Mouse (Mus musculus): ENCODE results near the gene Tubb4b.

The Tubb4b gene

GRCm38 (mm10) chr2:25224492-25224765, at the start of gene Tubb4b:
TSS of gene Tubb4b (minus strand) at chr2:25224702.
- in situ Hi-C loops (cut with MboI; ENCODE audit: unreplicated experiment in 2 of 2) = no loop called here

- in situ Hi-C loops (cut with MboI; ENCODE audit: unreplicated experiment in 2 of 2) = loop anchor here in 1 of 2 experiments (25.0 kb wide), 1 partner anchor 1639 kb away; the partner anchor contains the start of genes Med22, Rpl7a, Surf1 and Surf2
Measured at GRCm38 (mm10) chr2:25273010-25273409, 48.5 kb upstream of the Tubb4b start.

GRCm38 (mm10) chr2:25272515-25272914, 48.0 kb upstream of the Tubb4b start:
- in situ Hi-C loops (cut with MboI; ENCODE audit: unreplicated experiment in 2 of 2) = loop anchor here in 1 of 2 experiments (25.0 kb wide), 1 partner anchor 1640 kb away; the partner anchor contains the start of genes Med22, Rpl7a, Surf1 and Surf2

- in situ Hi-C loops (cut with MboI; ENCODE audit: unreplicated experiment in 2 of 2) = loop anchor here in 1 of 2 experiments (25.0 kb wide), 1 partner anchor 1640 kb away; the partner anchor contains the start of genes Med22, Rpl7a, Surf1 and Surf2
Measured at GRCm38 (mm10) chr2:25271827-25272511, 47.5 kb upstream of the Tubb4b start, which contains the start of the genes Ssna1 and Anapc2. TSS of gene Ssna1 (minus strand) at chr2:25272438. TSS of gene Anapc2 (plus strand) at chr2:25272478.

GRCm38 (mm10) chr2:25267746-25268309, 43.3 kb upstream of the Tubb4b start:
- in situ Hi-C loops (cut with MboI; ENCODE audit: unreplicated experiment in 2 of 2) = loop anchor here in 1 of 2 experiments (25.0 kb wide), 1 partner anchor 1644 kb away; the partner anchor contains the start of genes Med22, Rpl7a, Surf1 and Surf2

GRCm38 (mm10) chr2:25267241-25267640, 42.7 kb upstream of the Tubb4b start:
- in situ Hi-C loops (cut with MboI; ENCODE audit: unreplicated experiment in 2 of 2) = loop anchor here in 1 of 2 experiments (25.0 kb wide), 1 partner anchor 1645 kb away; the partner anchor contains the start of genes Med22, Rpl7a, Surf1 and Surf2

- in situ Hi-C loops (cut with MboI; ENCODE audit: unreplicated experiment in 2 of 2) = loop anchor here in 1 of 2 experiments (25.0 kb wide), 1 partner anchor 1646 kb away; the partner anchor contains the start of genes Med22, Rpl7a, Surf1 and Surf2
Measured at GRCm38 (mm10) chr2:25266720-25267119, 42.2 kb upstream of the Tubb4b start.

- in situ Hi-C loops (cut with MboI; ENCODE audit: unreplicated experiment in 2 of 2) = loop anchor here in 1 of 2 experiments (25.0 kb wide), 1 partner anchor 1646 kb away; the partner anchor contains the start of genes Med22, Rpl7a, Surf1 and Surf2
Measured at GRCm38 (mm10) chr2:25265897-25266656, 41.6 kb upstream of the Tubb4b start.

GRCm38 (mm10) chr2:25264851-25265250, 40.3 kb upstream of the Tubb4b start:
- in situ Hi-C loops (cut with MboI; ENCODE audit: unreplicated experiment in 2 of 2) = loop anchor here in 1 of 2 experiments (25.0 kb wide), 1 partner anchor 1647 kb away; the partner anchor contains the start of genes Med22, Rpl7a, Surf1 and Surf2

GRCm38 (mm10) chr2:25264286-25264660, 39.8 kb upstream of the Tubb4b start:
- in situ Hi-C loops (cut with MboI; ENCODE audit: unreplicated experiment in 2 of 2) = loop anchor here in 1 of 2 experiments (25.0 kb wide), 1 partner anchor 1648 kb away; the partner anchor contains the start of genes Med22, Rpl7a, Surf1 and Surf2

- in situ Hi-C loops (cut with MboI; ENCODE audit: unreplicated experiment in 2 of 2) = loop anchor here in 1 of 2 experiments (25.0 kb wide), 1 partner anchor 1649 kb away; the partner anchor contains the start of genes Med22, Rpl7a, Surf1 and Surf2
Measured at GRCm38 (mm10) chr2:25263623-25264285, 39.3 kb upstream of the Tubb4b start.

- in situ Hi-C loops (cut with MboI; ENCODE audit: unreplicated experiment in 2 of 2) = loop anchor here in 1 of 2 experiments (25.0 kb wide), 1 partner anchor 1649 kb away; the partner anchor contains the start of genes Med22, Rpl7a, Surf1 and Surf2
Measured at GRCm38 (mm10) chr2:25262795-25263622, 38.5 kb upstream of the Tubb4b start.

GRCm38 (mm10) chr2:25262291-25262767, 37.8 kb upstream of the Tubb4b start, which contains the start of gene Tprn:
TSS of gene Tprn (plus strand) at chr2:25262618.
- in situ Hi-C loops (cut with MboI; ENCODE audit: unreplicated experiment in 2 of 2) = loop anchor here in 1 of 2 experiments (25.0 kb wide), 1 partner anchor 1650 kb away; the partner anchor contains the start of genes Med22, Rpl7a, Surf1 and Surf2

GRCm38 (mm10) chr2:25261870-25262269, 37.4 kb upstream of the Tubb4b start:
- in situ Hi-C loops (cut with MboI; ENCODE audit: unreplicated experiment in 2 of 2) = loop anchor here in 1 of 2 experiments (25.0 kb wide), 1 partner anchor 1650 kb away; the partner anchor contains the start of genes Med22, Rpl7a, Surf1 and Surf2

GRCm38 (mm10) chr2:25258887-25259286, 34.4 kb upstream of the Tubb4b start:
- in situ Hi-C loops (cut with MboI; ENCODE audit: unreplicated experiment in 2 of 2) = loop anchor here (5.0 to 25.0 kb wide), 4 partner anchors 64 to 1653 kb away; partner anchors contain the start of genes Med22 (in 1 of the 2), Noxa1 (in 1 of the 2), Rpl7a (in 1 of the 2) and Surf1 (in 1 of the 2)

GRCm38 (mm10) chr2:25257250-25257649, 32.7 kb upstream of the Tubb4b start:
- in situ Hi-C loops (cut with MboI; ENCODE audit: unreplicated experiment in 2 of 2) = loop anchor here (5.0 to 25.0 kb wide), 4 partner anchors 62 to 1655 kb away; partner anchors contain the start of genes Med22 (in 1 of the 2), Noxa1 (in 1 of the 2), Rpl7a (in 1 of the 2) and Surf1 (in 1 of the 2)

- in situ Hi-C loops (cut with MboI; ENCODE audit: unreplicated experiment in 2 of 2) = loop anchor here (5.0 to 25.0 kb wide), 4 partner anchors 62 to 1656 kb away; partner anchors contain the start of genes Med22 (in 1 of the 2), Noxa1 (in 1 of the 2), Rpl7a (in 1 of the 2) and Surf1 (in 1 of the 2)
Measured at GRCm38 (mm10) chr2:25256443-25257109, 32.1 kb upstream of the Tubb4b start.

Data from v-Abl transformed pro-B cells (cell line).